Mouse (Mus musculus) telencephalon, adult 2 months (tissue): ENCODE measurements at regions not wholly inside any gene's neighbourhood (a gene's known extent, or its start where the extent isn't known, plus 50 kb on each side); places are given as distances from the start of the nearest gene placed in this dataset.

Source experiments
- DNase-seq: peaks from one replicate; pipeline ENCODE4 v3.0.0-alpha.2; 2011; ENCODE audit warnings: low read depth, low spot score

GRCm38 (mm10) chr14:33856992-33857391 lies 66.4 kb upstream of the Gdf10 start:
- DNase-seq = no peak

DNA sequence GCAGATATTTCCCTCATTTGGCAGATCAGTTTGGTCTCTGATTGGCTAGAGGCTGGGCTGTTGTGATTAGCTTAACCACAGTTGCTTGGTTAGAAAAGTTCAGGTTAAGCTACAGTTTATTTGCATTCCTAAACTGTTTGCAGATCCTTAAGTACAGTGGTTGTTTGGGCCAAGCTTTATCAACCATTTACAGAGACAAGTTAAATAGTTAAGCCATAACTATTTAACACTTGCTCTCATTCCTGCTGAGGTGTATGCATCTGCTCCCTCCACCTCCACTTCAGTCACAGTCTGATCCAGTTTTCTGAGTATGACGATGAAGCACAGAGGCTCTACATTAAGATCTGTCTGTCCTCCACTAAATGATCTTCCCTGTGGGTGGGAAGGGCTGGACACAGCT lies 58.6 kb upstream of the Gdf10 start:
- no peak for DNase-seq

- DNase-seq = no peak
These were observed 57.6 kb upstream of the Gdf10 start for GRCm38 (mm10) chr14:33865746-33866145.

- DNase-seq = no peak
These were observed 55.7 kb upstream of the Gdf10 start for GRCm38 (mm10) chr14:33867674-33868073.
